Mouse (Mus musculus) stomach, postnatal 0 days (tissue): ENCODE measurements at regions not wholly inside any gene's neighbourhood (a gene's known extent, or its start where the extent isn't known, plus 50 kb on each side); places are given as distances from the start of the nearest gene placed in this dataset.

Source experiments
- CTCF ChIP-seq: IDR thresholded peaks from 2 replicates; pipeline ENCODE4 v1.5.1; 2016; ENCODE audit warnings: antibody characterized with exemption, low read depth, mild to moderate bottlenecking, moderate library complexity
- EP300 ChIP-seq: optimal IDR thresholded peaks from 2 replicates; pipeline ENCODE3; 2016; ENCODE audit warnings: antibody characterized with exemption

DNA sequence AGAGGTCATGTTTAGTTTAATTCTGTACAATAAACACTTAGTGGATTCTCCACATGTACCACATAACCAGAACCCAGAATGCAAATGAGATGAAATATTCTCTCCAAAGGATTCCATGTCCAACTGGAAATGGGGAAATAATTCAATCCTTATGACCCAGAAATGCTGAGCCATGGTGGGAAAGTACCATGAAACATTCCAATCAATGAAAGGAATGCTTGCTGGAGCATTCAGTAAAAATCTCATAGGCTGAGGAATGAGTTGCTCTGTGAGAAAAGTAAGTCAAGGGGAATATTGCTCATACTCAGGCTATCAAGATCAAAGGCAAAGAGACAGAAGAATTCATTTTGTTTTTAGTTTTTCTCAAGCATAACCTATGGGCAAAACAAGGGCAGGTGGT lies 394.4 kb downstream of the Hdgfl1 start:
- TF ChIP-seq EP300: no peak
- TF ChIP-seq CTCF: no peak
